Mouse (Mus musculus) heart, embryonic 14.5 days (tissue): ENCODE measurements around the gene Olfr1274-ps. TPM values are rescaled to one million over a fixed set of nuclear protein-coding genes. Genes with fewer than 3 reads are reported as not detected.

ENCODE experiments used
- ATAC-seq: fragments of 200-750 bp; cut with Nextera tagmentation; 2 replicates; pipeline ENCODE4 v1.8.0; 2017; ENCODE audit warnings: low read depth, moderate TSS enrichment; ENCODE audit not compliant: insufficient number of reproducible peaks, insufficient read depth, low FRiP score
- H3K27ac ChIP-seq, 2 experiments: fragments of 200-500 bp in 1 of 2; fragments of 300-500 bp in 1 of 2; sonication (generic) in 1 of 2; replicated peaks in 1 of 2; 2 replicates each; pipeline ENCODE4 v1.5.1; 2012 to 2014; ENCODE audit warnings: low read depth in 2 of 2, low read length in 2 of 2, control low read depth in 1 of 2, mild to moderate bottlenecking in 1 of 2, mixed read lengths in 1 of 2; ENCODE audit not compliant: control insufficient read depth in 1 of 2, insufficient read depth in 1 of 2
- H3K27me3 ChIP-seq: fragments of 300-500 bp; sonication (generic); 2 replicates; pipeline ENCODE4 v1.6.1; 2014; ENCODE audit warnings: mild to moderate bottlenecking, low read length, control low read depth; ENCODE audit not compliant: control insufficient read depth, insufficient read depth
- H3K36me3 ChIP-seq: fragments of 300-500 bp; sonication (generic); 2 replicates; pipeline ENCODE4 v1.6.1; 2014; ENCODE audit warnings: mild to moderate bottlenecking, control low read depth, low read length, mixed read lengths; ENCODE audit not compliant: control insufficient read depth, insufficient read depth
- H3K4me1 ChIP-seq, 2 experiments: fragments of 200-500 bp in 1 of 2; fragments of 300-500 bp in 1 of 2; sonication (generic) in 1 of 2; 2 replicates each; pipeline ENCODE4 v1.6.1; 2012 to 2014; ENCODE audit warnings: low read length in 2 of 2, control low read depth in 1 of 2, mixed read lengths in 1 of 2; ENCODE audit not compliant: control insufficient read depth in 2 of 2, insufficient read depth in 2 of 2
- H3K4me2 ChIP-seq: fragments of 300-500 bp; sonication (generic); 2 replicates; pipeline ENCODE4 v1.6.1; 2014; ENCODE audit warnings: mild to moderate bottlenecking, low read length
- H3K4me3 ChIP-seq, 2 experiments: fragments of 200-500 bp in 1 of 2; fragments of 300-500 bp in 1 of 2; sonication (generic) in 1 of 2; 2 replicates each; pipeline ENCODE4 v1.5.1; 2012 to 2014; ENCODE audit warnings: low read length in 2 of 2, mild to moderate bottlenecking in 2 of 2, control low read depth in 1 of 2, low read depth in 1 of 2, moderate library complexity in 1 of 2; ENCODE audit not compliant: control insufficient read depth in 1 of 2, insufficient read depth in 1 of 2
- H3K9ac ChIP-seq: fragments of 300-500 bp; sonication (generic); 2 replicates; pipeline ENCODE4 v1.6.1; 2014; ENCODE audit warnings: mild to moderate bottlenecking, low read length
- H3K9me3 ChIP-seq: fragments of 300-500 bp; sonication (generic); 2 replicates; pipeline ENCODE4 v1.6.1; 2016; ENCODE audit warnings: low read length, control low read depth; ENCODE audit not compliant: control insufficient read depth
- WGBS: fragments of 180-500 bp; shearing (Covaris S2); extraction: QIAGEN DNeasy Blood & Tissue Kit; methylation state at CpG from one replicate; pipeline ENCODE4 v1.1.7; 2014; 5-methylcytosine and 5-hydroxymethylcytosine counted together
- polyA plus RNA-seq: library from polyadenylated mRNA; unstranded; fragments of >200 nt; fragmentation: Nextera tagmentation; extraction: Ambion mirVana; gene quantifications from 2 replicates; pipeline ENCODE4 v1.2.1, GENCODE M21; 2014

Olfr1274-ps gene
- polyA plus RNA-seq, 1 experiment from 2014 or later = not detected

- Histone ChIP-seq H3K4me3 (no peak overlapping the region), H3K27me3 (no peaks in the 10 kb centered on the region), H3K27ac (no peak overlapping the region), H3K9me3 (no peaks in the 10 kb centered on the region), H3K36me3 (no peaks in the 10 kb centered on the region; the same call in 1 of the 2 replicates), H3K4me1 (no peaks in the 10 kb centered on the region), H3K9ac (no peak overlapping the region), H3K4me2 (no peak overlapping the region)
- no peak for ATAC-seq
- 79% methylated on average over 3 of the region's 3 CpGs for WGBS
Measured at GRCm38 (mm10) chr2:90452380-90452779, 53.9 kb downstream of the Olfr1274-ps start.

Other genes with a start within 250 kb of the Olfr1274-ps start
- not detected in 2 replicates for gene Olfr1270, start 245.6 kb upstream of the Olfr1274-ps start, polyA plus RNA-seq
- gene Olfr1506, start 174.2 kb upstream of the Olfr1274-ps start, polyA plus RNA-seq = not detected in 2 replicates
- not detected in 2 replicates for gene Olfr142, start 141.1 kb upstream of the Olfr1274-ps start, polyA plus RNA-seq
- gene Olfr1271, start 127.7 kb upstream of the Olfr1274-ps start, polyA plus RNA-seq = not detected in 2 replicates
- gene Olfr1272, start 105.8 kb upstream of the Olfr1274-ps start, polyA plus RNA-seq = not detected in 2 replicates
- not detected in 2 replicates for gene Gm13769, start 76.5 kb upstream of the Olfr1274-ps start, polyA plus RNA-seq
- gene Ptprj, start 182.0 kb downstream of the Olfr1274-ps start, polyA plus RNA-seq = 1.5 and 1.8 TPM in 2 replicates